Mouse (Mus musculus) lung, embryonic 14.5 days (tissue): ENCODE measurements around the gene Npnt. TPM values are rescaled to one million over a fixed set of nuclear protein-coding genes. Genes with fewer than 3 reads are reported as not detected.
A peak's percentile ranks its signal among the peaks of the same experiment; 100 is the strongest.

Source experiments
- ATAC-seq: fragments of 200-750 bp; cut with Nextera tagmentation; 2 replicates; pipeline ENCODE4 v1.8.0; 2017; ENCODE audit warnings: mild to moderate bottlenecking, moderate TSS enrichment, moderate library complexity; ENCODE audit not compliant: insufficient read depth
- DNase-seq: peaks from one replicate; pipeline ENCODE4 v3.0.0-alpha.2; 2015
- H3K27ac ChIP-seq: fragments of 300-500 bp; sonication (generic); 2 replicates; pipeline ENCODE4 v1.5.1; 2014; ENCODE audit warnings: low read depth, mild to moderate bottlenecking, moderate library complexity
- H3K27me3 ChIP-seq: fragments of 300-500 bp; sonication (generic); 2 replicates; pipeline ENCODE4 v1.6.1; 2014; ENCODE audit warnings: low read length, control low read depth; ENCODE audit not compliant: insufficient read depth
- H3K36me3 ChIP-seq: fragments of 300-500 bp; sonication (generic); 2 replicates; pipeline ENCODE4 v1.6.1; 2014; ENCODE audit warnings: control low read depth; ENCODE audit not compliant: insufficient read depth
- H3K4me1 ChIP-seq: fragments of 300-500 bp; sonication (generic); 2 replicates; pipeline ENCODE4 v1.6.1; 2014; ENCODE audit warnings: antibody characterized with exemption, control low read depth; ENCODE audit not compliant: insufficient read depth
- H3K4me2 ChIP-seq: fragments of 300-500 bp; sonication (generic); 2 replicates; pipeline ENCODE4 v1.6.1; 2014; ENCODE audit warnings: mild to moderate bottlenecking
- H3K4me3 ChIP-seq: fragments of 300-500 bp; sonication (generic); 2 replicates; pipeline ENCODE4 v1.5.1; 2014; ENCODE audit warnings: low read depth, low read length
- H3K9ac ChIP-seq: fragments of 300-500 bp; sonication (generic); 2 replicates; pipeline ENCODE4 v1.6.1; 2014
- H3K9me3 ChIP-seq: fragments of 300-500 bp; sonication (generic); 2 replicates; pipeline ENCODE4 v1.6.1; 2016; ENCODE audit warnings: low read depth, low read length, control low read depth
- CTCF ChIP-seq: IDR thresholded peaks from 2 replicates; pipeline ENCODE4 v1.5.1; 2016; ENCODE audit warnings: antibody characterized with exemption, low read depth
- WGBS: fragments of 180-500 bp; shearing (Covaris S2); extraction: QIAGEN DNeasy Blood & Tissue Kit; methylation state at CpG from one replicate; pipeline ENCODE4 v1.1.7; 2014; 5-methylcytosine and 5-hydroxymethylcytosine counted together
- polyA plus RNA-seq: library from polyadenylated mRNA; unstranded; fragments of >200 nt; fragmentation: Nextera tagmentation; extraction: Ambion mirVana; gene quantifications from 2 replicates; pipeline ENCODE4 v1.2.1, GENCODE M21; 2014

The Npnt gene
- polyA plus RNA-seq, 1 experiment from 2014 or later, result 84.5 TPM

- no peaks in the 10 kb centered on the region for H3K9me3 ChIP-seq
- no peak for TF ChIP-seq CTCF
- no peak overlapping the region for H3K4me3 ChIP-seq
- ATAC-seq (no peak), DNase-seq (no peak)
- H3K4me1 ChIP-seq, result peaks cover 8% of the 10 kb centered on the region; the same call in 1 of the 2 replicates
- H3K4me2 ChIP-seq, result no peak overlapping the region
- H3K27ac ChIP-seq, result no peak overlapping the region
- no peaks in the 10 kb centered on the region for H3K27me3 ChIP-seq
- WGBS, result 94% methylated on average over 2 of the region's 2 CpGs
- H3K36me3 ChIP-seq, result peaks cover 22% of the 10 kb centered on the region
- H3K9ac ChIP-seq, result no peak overlapping the region
Measured at GRCm38 (mm10) chr3:132981968-132982367, 31.9 kb upstream of the Npnt start.

- Histone ChIP-seq H3K36me3 (peaks cover 14% of the 10 kb centered on the region), H3K9ac (no peak overlapping the region), H3K27ac (no peak overlapping the region), H3K27me3 (no peaks in the 10 kb centered on the region), H3K4me2 (no peak overlapping the region), H3K9me3 (no peaks in the 10 kb centered on the region), H3K4me1 (peaks cover 8% of the 10 kb centered on the region; the same call in 1 of the 2 replicates), H3K4me3 (no peak overlapping the region)
- no peak for ATAC-seq
- WGBS, result 93% methylated on average over 12 of the region's 12 CpGs
- DNase-seq, result no peak
- TF ChIP-seq CTCF, result 0 out of 2 replicates have a peak, but pooled peaks have one; percentile 3
Measured at GRCm38 (mm10) chr3:132979781-132980461, 29.8 kb upstream of the Npnt start.

GRCm38 (mm10) chr3:132966255-132966654 lies 16.2 kb upstream of the Npnt start:
- H3K27me3 ChIP-seq, result no peaks in the 10 kb centered on the region
- WGBS, result 78% methylated on average over 5 of the region's 5 CpGs
- H3K27ac ChIP-seq, result no peak overlapping the region
- no peaks in the 10 kb centered on the region for H3K36me3 ChIP-seq
- H3K4me3 ChIP-seq, result no peak overlapping the region
- no peak overlapping the region for H3K4me2 ChIP-seq
- DNase-seq (no peak), ATAC-seq (no peak)
- TF ChIP-seq CTCF, result no peak
- H3K4me1 ChIP-seq, result no peaks in the 10 kb centered on the region
- no peaks in the 10 kb centered on the region for H3K9me3 ChIP-seq
- no peak overlapping the region for H3K9ac ChIP-seq

GRCm38 (mm10) chr3:132964715-132965507 lies 14.8 kb upstream of the Npnt start:
- no peak overlapping the region for H3K4me3 ChIP-seq
- no peaks in the 10 kb centered on the region for H3K9me3 ChIP-seq
- no peaks in the 10 kb centered on the region for H3K36me3 ChIP-seq
- TF ChIP-seq CTCF, result no peak
- no peak overlapping the region for H3K9ac ChIP-seq
- WGBS, result 49% methylated on average over 9 of the region's 9 CpGs
- DNase-seq, result no peak
- no peak overlapping the region for H3K27ac ChIP-seq
- H3K4me1 ChIP-seq, result no peaks in the 10 kb centered on the region
- no peaks in the 10 kb centered on the region for H3K27me3 ChIP-seq
- ATAC-seq, result 0 out of 2 replicates have a peak, but pooled peaks have one; percentile 28
- H3K4me2 ChIP-seq, result no peak overlapping the region

GRCm38 (mm10) chr3:132962631-132963361 lies 12.7 kb upstream of the Npnt start:
- DNase-seq (no peak), ATAC-seq (no peak)
- Histone ChIP-seq H3K4me2 (no peak overlapping the region), H3K9me3 (no peaks in the 10 kb centered on the region), H3K4me3 (no peak overlapping the region), H3K36me3 (no peaks in the 10 kb centered on the region), H3K27me3 (no peaks in the 10 kb centered on the region), H3K27ac (no peak overlapping the region), H3K4me1 (no peaks in the 10 kb centered on the region), H3K9ac (no peak overlapping the region)
- no peak for TF ChIP-seq CTCF
- 82% methylated on average over 7 of the region's 7 CpGs for WGBS

- Histone ChIP-seq H3K27ac (no peak overlapping the region), H3K36me3 (peaks cover 6% of the 10 kb centered on the region; the same call in 1 of the 2 replicates), H3K4me2 (peak overlapping the region; percentile 97), H3K27me3 (0 out of 2 replicates have a peak, but pooled peaks cover 8% of the 10 kb centered on the region), H3K9me3 (no peaks in the 10 kb centered on the region), H3K9ac (peak overlapping the region; percentile 70), H3K4me1 (no peaks in the 10 kb centered on the region; the same call in 1 of the 2 replicates), H3K4me3 (peak overlapping the region; percentile 70)
- DNase-seq, result no peak
- no peak for TF ChIP-seq CTCF
- ATAC-seq, result no peak; the same call in none of the 2 replicates
- 5% methylated on average over 7 of the region's 7 CpGs for WGBS
Measured at GRCm38 (mm10) chr3:132950529-132950880, 414 bp upstream of the Npnt start.
